Mouse (Mus musculus) adrenal gland, postnatal 4 days (tissue): ENCODE data around the gene Lhpp. TPM values are rescaled to one million over a fixed set of nuclear protein-coding genes. Genes with fewer than 3 reads are reported as not detected.
"Not testable (repeated sequence)": the region's sequence is repeated elsewhere in the genome, so short reads cannot be mapped to it uniquely, and the experiment has no call there.

Experiments
- DNase-seq, 2 experiments: peaks; one replicate each; pipeline ENCODE4 v3.0.0; 2021 to 2022; ENCODE audit warnings: low spot score in 2 of 2, mixed read lengths in 2 of 2
- total RNA-seq, 2 experiments: library from RNA; stranded (reverse); gene quantifications; 2 replicates each; pipeline ENCODE4 v1.2.3; 2021

The Lhpp gene
- total RNA-seq, 2 experiments from 2014 or later: 18.7 to 18.9 TPM

DNA sequence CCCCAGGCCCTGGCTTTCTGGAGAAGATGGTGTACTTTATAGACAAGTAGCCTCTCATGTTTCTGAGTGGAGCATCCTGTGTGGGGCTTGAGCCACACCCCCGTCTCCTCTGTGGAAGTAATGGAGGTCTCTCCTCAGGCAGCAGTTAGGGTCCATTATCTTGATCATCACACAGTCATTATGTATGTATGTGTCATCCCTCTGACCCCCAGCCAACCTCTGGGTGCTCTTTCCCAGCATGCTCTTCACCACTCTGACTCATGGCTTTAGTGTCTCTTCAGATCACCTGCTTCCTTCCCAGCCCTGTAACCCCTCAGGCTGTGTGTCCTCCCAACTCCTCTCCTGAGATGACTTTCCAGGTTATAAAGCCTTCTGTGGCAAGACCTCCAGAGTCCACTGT is 31.2 kb downstream of the Lhpp start:
- DNase-seq: no peak

DNA sequence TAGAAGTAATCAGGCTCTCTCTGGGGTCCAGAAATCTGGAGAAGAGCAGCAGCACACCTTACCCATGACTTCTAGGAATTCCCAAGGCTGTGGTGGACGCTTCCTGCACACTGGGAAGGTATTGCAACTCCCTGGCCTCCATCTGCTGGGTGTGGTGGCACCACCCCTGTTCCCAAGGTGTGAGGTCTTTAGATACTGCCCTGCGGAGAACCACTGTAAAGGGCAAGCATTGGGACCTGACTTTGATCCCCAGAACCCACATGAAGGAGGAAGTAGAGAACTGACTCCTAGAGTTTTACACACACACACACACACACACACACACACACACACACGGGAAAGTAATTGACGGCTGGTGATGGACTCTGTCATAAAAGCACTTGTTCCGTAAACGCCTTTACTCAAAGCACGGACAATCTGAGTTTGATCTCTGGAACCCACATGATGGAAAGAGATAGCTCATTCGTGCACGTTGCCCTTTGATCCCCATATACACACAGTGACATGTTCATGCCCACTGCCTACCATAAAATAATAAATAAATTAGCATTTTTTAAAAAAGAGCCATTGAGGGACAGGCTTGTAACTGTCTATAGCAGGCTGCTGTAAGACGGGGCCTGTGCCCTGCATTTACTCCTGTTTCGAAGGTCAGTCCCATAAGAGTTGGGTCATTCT is 34.3 kb downstream of the Lhpp start:
- DNase-seq: no peak

DNA sequence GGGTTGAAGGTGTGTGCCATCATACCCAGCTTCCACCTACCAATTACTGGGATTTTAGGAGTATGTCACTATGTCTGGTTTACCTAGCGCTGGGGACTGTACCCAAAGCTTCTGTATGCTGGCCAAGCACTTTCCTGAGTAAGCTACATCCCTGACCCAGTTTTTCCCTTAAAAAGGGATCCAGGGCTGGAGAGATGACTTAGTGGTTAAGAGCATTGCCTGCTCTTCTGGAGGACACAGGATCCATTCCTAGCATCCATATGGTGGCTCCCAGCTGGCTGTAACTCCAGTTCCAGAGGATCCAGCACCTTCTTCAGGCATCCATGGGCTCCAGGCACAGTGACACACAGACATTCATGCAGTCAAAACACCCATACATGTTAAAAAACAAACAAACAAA is 36.1 kb downstream of the Lhpp start:
- no peak for DNase-seq

DNA sequence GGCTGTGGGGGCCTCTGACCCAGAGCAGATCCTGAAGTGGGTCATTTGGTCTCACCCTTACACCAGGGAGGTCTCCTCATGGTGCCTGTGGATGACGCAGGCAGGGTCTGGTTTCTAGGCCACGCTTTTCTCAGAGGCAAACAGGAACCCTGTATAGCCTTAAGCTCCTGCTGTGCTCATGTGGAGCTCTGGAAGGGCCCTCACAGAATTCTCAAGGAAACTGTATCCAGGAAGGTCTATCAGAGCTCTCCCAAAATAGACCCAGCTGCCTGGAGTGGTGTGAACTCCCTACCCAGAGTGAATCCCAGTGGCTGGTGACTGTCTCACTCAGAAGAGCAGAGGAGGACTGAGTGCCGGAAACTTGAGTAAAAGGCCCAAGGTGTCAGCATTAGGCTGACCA is 44.0 kb downstream of the Lhpp start:
- DNase-seq: no peak

DNA sequence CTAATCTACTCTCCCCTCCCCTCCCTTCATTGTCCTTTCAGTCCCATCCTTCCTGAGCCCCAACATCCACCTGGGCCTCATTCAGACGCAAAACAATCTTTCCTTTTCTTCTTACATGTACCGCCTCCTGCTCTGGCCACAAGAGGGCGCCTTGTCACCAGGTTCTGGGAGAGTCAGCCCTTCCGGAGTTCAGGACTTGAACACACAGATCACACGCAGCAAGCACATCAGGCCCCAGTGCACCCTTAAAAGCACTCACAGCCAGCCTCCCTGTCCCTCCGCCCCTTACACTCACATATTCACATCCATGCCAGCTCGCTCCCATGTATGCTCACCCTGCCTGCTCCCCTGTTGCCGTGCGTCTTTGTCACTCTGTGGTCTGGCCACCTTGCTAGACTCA is 45.6 kb downstream of the Lhpp start:
- peak; percentile 63 to 82 for DNase-seq

DNA sequence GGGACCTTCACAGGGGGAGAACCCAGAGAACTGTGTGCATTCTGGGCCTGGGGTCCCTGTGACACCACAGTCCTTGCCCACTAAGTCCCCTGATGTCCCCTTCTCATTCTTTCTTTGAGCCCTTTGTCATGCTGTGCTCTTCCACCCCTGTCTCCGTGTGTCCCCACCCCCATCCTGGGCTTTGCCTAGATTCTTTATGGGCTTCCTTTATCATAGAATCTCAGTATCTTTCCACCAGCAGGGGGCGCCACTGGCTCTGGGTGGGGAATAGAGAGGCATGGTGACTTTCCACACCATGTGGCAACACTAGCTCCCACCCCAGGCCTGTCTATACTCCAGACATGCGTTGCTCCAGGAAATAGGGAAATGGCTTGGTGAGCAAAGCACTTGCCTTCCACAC is 46.1 kb downstream of the Lhpp start:
- peak; percentile 90 to 97 for DNase-seq

DNA sequence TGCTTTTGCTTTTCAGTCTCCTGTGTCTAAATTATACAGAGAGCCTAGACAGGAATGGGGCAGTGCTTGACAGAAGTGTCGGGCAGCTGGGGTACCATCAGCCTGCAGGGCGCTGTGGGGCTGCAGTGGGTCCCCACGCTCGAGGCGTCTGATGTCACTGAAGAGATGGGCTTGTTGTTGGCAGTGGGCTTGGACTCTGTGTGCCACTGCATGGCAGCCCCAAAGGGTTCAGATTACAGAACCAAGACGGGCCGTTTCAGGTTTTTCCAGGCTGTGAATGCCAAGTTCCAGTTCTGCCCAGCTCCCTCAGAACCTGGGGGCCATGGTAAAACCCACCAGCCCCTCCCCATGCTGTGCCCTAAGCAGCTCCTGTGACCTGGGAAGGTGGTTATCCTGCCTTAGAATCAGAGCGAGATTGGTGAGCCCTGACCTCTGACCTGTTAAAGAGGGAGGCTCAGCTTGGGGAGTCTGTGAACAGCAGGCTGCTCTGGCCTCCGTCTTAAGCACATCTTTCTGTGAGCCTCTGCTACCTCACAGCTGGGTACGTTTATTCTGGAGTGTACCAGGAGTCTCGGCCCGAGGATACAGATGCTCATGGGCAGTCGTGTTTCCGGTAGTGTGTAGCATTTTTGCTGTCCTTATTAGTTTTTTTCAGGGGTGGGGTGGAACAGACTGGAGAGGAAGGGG is 47.1 kb downstream of the Lhpp start:
- no peak for DNase-seq

DNA sequence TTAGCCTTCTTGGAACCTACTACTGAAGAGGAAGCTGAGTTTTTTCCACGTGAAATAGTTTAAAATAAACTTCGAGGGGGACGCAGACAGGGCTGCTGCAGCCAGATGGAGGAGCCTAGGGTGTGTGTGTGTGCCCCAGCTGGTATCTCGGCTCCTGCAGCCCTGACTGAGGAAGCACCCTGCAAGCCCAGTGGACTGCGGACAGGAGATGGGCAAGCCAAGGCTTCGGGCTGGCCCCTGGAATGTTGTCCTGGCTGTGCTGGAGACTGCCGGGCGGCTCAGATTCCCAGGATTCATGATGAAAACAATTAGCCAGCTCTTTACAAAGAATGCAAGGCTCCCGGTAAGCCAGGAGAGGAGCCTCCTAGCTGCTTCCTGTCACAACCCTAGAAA is 47.6 kb downstream of the Lhpp start:
- no peak for DNase-seq

DNA sequence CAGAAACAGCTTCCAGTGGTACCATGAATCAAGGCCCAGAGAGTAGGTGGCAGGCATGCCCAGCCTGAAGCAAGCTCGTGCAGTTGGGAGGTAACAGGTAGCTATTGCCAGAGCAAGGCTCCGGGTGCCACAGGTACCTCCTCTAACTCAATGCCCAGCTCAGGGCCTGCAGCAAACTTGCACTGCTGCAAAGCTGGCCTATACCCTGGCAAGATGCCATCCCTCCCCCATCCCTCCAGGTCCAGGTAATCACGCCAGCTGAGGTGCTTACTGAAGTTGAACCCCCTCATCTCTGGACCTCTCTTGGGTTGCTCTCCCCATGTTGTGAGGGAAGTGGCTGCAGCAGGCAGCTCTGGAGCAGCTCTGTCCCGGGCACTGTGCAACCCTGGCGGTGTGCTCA is 48.2 kb downstream of the Lhpp start:
- no peak for DNase-seq

DNA sequence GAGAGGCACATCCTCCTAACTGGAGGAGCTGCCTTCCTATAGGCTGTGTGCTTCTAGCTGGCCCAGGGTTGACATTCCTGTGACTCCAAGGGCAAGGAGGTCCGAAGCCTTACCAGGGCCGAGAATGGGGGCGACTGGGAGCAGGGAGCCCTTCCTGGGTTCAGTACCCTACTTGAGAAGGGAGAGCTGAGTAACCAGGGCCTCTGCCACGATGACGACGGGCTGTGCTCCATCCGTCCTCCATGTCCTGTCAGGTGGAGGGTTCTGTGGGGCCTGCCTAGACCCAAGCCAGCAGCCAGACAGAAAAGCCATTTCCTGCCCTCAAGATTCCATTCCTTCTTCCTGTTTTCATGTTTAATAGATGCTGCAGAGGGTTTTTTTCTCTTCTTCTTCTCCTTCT is 49.2 kb downstream of the Lhpp start:
- DNase-seq: no peak

DNA sequence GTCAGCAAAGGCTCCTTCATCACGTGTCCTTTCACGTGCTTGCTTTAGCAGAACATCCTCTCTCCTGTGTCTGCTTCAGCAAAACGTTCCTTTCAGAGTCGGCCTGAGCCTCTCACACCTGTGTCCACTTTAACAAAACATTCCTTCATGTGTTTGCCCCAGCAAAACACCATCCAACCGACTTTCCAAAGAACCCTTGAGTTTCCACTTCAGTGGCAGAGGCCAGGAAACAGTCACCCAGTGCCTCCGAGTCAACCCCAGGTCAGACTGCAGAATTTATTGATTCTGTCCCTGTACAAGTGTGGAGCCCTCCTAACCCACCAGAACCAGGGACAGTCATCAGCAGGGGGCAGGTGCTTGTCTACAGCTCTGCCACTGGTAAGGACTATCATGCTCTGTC is 52.4 kb downstream of the Lhpp start:
- DNase-seq: not testable (repeated sequence)

DNA sequence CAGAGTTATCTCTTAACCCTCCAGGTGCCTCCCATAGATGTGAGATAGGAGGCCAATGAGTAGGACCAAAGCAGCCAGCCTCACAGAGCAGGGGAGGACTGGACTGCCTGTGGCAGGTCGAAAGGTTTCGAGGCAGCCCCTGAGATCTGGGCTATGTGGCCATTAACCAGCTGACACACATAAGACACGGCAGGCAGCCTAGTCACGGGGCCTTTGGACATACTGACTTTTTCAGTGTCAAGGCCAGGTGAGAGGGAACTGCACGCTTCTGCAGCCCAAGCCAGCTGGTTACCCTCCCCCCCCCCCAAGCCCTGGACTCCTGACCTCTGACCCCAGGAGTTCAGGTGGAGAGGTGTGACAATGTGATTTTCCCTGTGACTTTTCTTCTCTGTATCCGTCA is 54.4 kb downstream of the Lhpp start:
- no peak for DNase-seq

DNA sequence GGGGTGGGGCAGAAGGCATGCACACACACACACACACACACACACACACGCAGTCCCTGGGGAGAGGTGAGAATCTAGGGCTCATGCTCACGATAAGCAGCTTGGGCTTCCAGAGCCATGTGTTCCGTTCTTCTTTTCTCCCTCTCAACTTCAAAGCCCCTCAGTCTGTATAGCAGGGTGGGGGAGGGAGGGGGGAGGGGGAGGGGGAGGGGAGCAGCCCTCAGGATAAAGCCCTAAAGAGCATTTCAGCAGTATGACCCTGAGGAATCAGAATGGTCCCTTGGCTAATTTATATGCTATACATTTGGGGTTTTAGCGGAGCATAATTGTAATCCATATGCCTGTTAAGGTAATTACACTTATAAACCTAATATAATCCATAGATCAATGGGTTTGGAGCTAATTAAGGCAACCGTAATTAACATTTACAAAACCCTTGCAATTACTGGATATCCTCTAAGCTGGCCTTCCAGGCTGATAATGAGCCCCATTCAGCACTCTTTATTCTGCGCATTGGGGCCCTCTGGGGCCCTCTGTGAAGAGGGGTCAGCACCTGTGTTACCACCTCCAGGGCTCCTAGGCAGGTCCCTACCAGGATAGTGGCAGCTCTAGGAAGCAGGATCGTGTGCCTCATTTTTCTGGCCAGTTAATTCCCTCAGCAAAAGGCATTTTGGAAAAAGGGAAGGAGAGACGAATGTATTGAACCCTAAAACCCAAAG is 55.4 kb downstream of the Lhpp start:
- DNase-seq: no peak

DNA sequence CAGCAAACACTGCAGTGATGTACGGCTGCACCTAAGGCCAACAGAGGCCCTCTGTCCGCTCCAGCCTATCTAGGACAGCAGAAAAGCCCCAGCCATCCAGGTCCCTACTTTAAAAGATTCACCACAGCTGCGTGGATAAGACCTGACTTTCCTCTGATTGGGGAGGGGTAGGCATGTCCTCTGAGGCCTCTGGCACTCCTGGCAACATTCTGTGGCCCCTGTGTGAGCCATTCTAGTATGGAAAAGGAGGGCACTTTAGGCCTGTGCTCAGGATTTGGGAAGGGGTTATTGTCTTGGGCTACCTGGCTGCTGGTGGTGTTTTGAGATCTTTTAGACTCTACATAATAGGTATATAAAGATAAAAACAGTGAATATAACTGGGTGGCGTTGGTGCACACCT is 56.1 kb downstream of the Lhpp start:
- DNase-seq: no peak

DNA sequence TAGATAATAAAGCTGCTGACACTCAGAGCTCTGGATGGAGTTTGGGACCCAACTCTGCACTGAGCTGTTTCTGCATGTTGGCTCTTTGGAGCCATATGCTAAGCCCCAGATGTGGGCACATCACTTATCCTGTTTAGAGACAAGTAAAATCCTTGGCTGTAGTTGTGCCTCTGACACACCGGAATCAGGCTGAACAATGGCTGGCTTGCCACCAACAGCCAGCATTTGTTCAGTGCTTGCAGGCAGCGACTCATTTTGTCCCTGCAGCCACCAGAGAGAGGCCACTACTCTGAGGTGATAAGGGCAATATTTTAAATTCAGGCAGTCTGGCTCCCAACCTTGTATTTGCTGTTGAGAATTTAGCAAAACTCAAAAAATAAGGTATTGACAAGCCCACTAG is 58.2 kb downstream of the Lhpp start:
- no peak for DNase-seq

DNA sequence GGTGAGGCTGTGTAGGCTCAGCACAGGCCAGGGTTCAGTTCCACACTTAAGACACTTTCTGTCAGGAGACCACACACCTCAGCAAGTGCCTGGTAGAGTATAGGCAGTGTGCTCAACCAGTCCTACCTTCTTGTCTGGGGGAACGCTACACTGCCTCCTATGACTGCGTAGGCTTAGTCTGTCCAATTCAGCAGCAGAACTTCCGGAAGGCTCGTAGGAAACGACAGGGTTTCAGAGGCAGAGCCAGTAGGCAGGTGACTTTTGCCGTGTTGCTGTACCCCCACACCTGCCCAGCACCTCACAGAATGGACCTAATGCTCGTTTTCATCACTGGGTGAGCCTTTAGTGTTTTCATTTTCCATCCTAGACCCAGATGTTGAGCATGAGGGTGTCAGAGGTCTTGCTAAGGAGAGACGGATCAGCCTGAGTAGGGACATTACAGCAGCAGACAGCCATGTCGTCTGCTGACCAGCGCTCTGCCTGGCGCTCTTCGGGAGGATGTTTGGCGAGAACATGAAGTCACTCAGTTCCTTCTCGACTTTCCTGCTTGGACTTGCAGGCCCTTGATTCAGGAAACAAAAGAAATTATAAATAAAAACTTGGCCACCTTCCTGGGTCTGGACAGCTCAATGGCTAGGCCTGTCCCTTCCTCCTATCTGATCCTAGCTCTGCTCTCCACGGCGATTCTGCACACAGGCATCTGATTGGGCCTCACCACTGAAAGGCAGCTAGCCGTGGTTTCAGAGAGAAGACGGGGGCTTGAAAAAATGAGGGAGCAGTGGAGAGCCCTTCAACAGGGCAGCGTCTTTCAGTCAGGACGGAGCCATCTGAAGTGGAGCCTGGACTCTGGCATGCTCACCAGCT is 59.8 kb downstream of the Lhpp start:
- no peak for DNase-seq

DNA sequence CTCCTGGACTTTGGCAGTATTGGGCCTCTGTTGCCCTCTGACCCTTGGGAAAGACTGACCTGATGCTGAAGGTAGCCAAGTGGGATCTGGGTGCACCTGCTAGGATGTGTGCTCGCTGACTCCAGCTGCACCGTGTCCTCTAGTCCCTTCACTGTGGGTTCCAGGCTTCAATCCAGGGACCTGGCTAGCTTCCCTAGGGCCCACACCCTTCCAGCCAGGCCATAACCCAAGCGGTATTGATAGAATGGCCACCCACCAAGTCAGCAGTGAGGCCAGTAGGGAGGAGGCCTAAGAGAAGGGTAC is 60.4 kb downstream of the Lhpp start:
- no peak for DNase-seq

DNA sequence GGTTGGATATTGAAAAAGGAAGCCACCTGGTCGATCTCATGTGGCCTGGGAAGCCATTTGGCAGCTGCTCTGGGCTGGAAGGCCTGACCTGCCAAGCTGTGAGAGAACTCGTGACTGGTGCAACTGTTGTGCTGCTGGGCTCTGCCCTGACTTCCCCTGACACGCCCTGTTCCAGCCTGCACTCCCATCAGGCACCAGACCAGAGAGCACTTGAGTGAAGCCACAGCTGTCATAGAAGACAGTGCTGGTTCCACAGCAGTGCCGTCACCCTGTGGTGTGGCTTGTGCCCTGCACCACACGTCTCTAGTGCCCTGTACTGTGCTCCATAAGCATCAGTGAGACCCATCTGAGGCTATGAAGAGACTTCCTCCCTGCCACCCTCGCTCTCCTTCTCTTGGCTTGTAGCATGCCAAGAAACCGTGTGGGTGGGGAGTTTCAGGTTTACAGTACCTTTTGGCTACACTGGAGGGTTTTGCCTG is 62.1 kb downstream of the Lhpp start:
- DNase-seq: no peak

DNA sequence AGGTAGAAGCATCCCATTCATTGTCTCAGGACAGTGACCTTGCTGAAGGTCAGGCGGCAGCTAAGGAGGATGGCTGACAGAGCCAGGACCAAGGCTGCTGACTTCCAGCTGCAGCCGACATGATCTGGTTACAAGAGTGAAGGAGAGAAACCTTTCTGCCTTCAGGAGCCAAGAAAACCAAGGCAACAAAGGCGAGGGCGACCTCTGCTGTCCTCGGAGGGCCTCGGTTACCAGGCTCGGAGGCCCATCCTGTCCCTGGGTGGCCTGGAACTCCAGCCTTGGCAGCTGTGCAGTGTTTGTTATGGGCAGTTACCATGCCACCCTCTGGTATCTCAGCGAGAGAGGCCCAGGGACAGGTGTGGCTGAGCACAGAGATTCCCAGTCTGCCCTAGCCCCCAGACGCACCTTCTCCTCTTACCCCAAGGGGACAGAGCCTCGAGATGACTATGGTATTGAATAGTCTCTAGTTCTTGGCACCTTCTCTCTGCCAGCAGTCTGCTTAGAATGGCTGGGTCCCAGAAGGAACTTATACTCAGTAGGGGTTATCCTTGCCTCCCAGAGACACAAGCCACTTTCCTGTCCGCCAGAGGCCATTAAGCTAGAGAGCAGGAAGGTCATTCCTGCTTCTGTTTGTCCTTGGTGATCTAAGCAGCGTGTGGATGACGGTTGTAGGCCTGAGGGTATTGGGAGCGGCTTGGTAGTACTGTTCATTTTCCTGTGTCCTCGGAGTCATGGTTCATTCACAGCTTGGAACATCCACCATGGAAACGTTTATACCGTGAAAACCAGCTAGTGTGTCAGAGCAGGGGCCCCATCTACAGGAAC is 63.7 kb downstream of the Lhpp start:
- DNase-seq: peak in 1 of 2 experiments; percentile 31

DNA sequence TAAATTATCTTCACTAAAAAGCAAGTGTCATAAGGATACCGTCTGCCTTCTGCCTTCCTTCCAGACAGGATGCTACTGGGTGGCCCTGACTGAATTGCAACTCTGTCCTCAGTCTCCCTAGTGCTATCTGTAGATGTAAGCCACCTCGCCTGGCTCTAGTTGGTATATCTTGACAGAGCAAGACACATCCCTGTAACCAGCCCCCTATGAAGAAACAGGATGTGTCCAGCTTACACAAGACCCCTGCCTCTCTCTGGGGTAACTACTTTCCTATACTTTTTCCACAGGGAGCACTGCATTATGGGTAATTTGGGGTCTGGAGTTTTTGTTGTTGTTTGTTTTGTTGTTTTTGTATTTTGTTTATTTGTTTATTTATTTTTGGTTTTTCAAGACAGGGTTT is 65.5 kb downstream of the Lhpp start:
- no peak for DNase-seq

DNA sequence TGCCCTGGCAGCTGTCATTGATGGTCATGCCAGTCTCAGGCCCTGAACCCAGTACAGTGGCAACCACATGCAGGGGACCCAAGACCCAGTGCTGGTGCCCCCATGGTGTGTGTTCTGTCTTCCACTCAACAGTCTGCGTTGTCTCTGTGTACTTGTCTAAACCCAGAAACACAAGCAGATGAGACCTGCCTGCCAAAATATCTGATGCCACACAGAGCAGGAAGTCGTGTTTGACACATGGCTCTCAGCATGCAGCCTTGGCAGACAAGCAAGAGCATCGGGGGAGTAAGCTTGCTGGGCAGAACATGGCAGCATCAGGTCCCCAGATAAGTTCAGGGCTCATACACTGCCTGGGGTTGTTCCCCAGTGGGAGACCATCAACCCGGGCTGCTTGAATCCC is 68.7 kb downstream of the Lhpp start:
- DNase-seq: no peak
